Mouse (Mus musculus) gastrocnemius, adult 8-10 months (tissue): ENCODE data around the gene Cdk2ap2. TPM values are rescaled to one million over a fixed set of nuclear protein-coding genes. Genes with fewer than 3 reads are reported as not detected.
"Not testable (repeated sequence)": the region's sequence is repeated elsewhere in the genome, so short reads cannot be mapped to it uniquely, and the experiment has no call there.

Source experiments
- DNase-seq, 2 experiments: peaks; one replicate each; pipeline ENCODE4 v3.0.0; 2022; ENCODE audit warnings: low spot score in 2 of 2
- total RNA-seq, 4 experiments: library from RNA; stranded (reverse); gene quantifications; 2 replicates each; pipeline ENCODE4 v1.2.4; 2022

Cdk2ap2 gene
- 10 to 100 TPM; 14.0 to 20.3 (median 18.0) TPM for total RNA-seq

DNA sequence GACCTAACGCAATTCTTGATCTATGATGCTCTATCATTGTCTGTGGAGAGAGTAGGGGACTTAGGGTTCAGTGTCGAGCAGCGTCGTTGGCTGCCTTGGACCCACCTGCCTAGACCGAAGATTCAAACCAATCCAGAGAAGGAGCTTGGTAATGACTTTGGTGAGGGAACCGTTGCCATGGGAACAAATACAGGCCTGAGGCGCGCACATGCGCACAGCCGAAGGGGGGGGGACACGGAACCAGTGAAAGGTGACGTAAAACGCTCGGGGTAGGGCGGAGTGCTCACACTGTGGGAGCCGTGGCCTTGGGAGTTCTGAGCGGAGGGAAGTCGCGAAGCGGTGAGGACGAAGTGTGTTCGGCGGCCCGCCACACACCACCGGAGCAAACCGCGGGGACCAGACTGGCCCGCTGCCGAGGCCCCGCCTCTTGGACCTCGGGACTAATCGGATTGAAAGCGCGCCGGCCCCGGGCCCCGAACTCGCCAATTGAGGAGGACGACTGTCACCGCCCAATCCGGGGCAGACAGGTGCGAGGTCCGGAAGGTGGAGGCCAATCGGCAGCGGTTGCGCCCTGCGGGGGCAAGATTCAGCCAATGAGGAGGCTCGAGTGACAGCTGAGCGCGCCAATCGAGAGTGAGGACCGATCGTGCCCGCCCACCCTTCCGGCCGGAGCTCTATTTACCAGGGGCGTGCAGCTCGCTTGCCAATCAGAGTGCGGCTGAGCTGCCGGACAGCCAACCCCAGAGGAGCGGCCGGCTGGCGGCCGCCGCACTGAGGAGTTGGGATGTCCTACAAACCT, at the start of gene Cdk2ap2:
Cdk2ap2 (plus strand) TSS at position 541 of the 799 bp plus-strand sequence.
- peak; percentile 100 for DNase-seq

DNA sequence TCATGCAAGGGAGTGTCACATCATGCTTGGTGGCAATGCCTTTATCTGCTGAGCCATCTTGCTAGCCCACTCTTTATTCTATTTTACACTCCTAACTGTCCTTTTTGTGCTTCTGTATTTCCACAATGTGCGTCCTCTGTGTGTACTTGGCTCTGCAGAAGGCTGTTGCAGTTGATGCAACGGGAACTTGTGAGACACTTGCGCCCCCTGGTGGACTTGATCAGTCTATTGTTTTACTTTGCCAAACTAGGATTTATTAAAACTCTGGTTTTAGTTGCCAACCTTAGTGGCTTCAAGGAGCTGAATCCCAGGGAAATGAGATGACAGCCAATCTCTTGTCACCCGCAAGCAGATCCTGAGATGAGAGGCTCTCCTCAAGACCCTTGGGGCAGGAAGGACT, 49.1 kb upstream of the Cdk2ap2 start:
- peak; percentile 55 to 60 for DNase-seq

DNA sequence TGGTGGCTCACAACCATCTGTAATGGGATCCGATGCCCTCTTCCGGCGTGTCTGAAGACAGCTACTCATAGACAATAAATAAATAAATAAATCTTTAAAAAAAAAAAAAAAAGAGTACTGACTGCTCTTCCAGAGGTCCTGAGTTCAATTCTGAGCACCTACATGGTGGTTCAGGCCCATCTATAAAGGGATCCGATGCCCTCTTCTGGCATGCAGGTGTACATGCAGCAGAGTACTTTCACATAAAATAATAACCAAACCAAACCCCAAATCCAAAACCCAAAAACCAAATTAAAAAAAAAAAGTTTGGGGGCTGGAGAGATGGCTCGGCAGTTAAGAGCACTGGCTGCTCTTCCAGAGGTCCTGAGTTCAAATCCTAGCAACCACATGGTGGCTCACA, 47.9 kb upstream of the Cdk2ap2 start:
- not testable (repeated sequence) for DNase-seq

DNA sequence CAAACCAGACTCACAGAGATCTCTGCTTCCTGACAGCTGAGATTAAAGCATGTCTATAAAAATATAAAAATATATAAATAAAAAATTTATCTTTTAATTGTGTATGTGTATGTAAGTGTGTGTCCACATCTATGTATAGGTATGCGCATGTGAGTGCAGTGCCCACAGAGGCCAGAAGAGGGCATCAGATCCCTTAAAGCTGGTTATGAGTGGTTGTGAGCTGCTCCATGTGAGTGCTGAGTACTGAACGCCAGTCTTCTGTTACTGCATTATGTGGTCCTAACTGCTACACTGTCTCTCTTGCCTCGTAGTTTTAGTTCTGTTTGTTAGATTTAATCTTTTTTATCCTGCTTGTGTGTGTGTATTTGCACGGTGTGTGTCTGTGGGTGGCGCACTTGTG, 46.0 kb upstream of the Cdk2ap2 start:
- no peak for DNase-seq

DNA sequence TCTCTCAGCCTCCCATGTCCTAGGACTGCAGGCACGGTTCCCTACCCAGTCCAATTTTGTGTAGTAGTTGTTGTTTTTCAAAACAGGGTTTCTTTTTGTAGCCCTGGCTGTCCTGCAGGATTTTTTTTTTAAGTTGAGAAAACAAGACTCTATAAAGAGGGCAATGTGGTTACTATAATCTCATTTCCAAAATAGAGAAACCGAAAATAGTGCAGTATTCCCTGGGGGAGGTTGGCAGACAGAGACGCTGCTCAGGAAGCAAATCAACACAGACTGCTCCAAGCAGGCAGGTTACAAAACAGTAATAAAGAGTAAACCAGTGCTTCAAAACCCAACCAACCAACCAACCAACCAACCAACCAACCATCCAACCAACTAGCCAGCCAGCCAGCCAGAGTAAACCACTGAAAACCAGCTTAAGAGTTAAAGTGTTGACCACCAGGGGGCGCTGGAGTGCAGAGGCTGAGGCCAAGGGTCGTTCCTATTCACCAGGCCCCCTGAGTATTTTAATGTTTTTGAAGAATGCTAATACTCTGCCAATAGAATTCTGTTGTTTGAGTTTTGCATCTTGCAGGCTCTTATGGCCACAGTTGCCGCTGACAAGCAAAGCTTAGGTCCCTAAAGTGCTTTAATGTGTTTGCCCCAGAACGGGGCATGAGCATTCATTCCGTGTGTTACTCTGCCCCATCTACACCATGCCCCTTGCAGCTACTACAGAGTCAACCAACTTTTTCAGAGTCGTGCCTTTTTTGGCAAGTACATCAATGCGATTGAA, 45.1 kb upstream of the Cdk2ap2 start:
- peak; percentile 41 to 50 for DNase-seq

DNA sequence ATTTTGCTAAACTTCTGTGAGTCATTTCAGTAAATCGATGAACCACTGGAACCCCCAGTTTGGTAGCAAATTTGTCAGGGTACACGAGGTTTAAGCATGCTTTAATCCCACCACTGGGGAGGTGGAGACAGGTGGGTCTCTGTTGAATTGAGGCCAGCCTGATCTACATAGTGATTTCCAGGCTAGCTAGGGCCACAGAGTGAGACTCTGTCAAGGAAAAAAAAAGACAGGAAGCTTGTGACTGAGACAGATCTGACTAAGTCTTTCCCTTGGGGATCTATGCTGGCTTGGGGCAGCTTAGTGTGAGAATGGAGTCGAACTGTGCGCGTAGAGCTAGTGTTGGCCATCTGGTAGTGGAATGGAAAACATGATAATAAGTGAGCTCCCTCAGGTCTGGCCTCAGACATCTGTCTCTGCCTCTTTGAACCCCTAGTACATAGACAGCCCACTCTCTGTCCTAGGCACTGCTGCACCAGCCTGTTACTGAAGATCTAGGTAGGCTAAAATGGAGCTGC, 44.4 kb upstream of the Cdk2ap2 start:
- DNase-seq: no peak

DNA sequence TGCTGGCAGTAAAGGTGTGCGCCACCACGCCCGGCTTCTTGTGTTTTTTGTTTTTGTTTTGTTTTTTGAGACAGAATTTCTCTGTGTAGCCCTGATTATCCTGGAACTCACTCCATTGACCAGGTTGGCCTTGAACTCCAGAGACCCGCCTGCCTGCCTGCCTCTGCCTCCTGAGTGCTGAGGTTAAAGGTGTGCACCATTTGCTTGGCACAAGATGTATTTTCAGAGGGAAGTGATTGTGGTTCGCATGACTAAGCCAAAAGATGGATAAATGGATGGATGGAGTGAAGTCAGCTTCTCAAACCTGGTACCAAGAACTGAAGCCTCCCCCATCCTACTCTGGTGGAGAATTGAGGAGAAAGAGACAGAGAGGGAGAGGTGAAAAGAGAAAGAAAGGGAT, 42.4 kb upstream of the Cdk2ap2 start:
- no peak for DNase-seq

DNA sequence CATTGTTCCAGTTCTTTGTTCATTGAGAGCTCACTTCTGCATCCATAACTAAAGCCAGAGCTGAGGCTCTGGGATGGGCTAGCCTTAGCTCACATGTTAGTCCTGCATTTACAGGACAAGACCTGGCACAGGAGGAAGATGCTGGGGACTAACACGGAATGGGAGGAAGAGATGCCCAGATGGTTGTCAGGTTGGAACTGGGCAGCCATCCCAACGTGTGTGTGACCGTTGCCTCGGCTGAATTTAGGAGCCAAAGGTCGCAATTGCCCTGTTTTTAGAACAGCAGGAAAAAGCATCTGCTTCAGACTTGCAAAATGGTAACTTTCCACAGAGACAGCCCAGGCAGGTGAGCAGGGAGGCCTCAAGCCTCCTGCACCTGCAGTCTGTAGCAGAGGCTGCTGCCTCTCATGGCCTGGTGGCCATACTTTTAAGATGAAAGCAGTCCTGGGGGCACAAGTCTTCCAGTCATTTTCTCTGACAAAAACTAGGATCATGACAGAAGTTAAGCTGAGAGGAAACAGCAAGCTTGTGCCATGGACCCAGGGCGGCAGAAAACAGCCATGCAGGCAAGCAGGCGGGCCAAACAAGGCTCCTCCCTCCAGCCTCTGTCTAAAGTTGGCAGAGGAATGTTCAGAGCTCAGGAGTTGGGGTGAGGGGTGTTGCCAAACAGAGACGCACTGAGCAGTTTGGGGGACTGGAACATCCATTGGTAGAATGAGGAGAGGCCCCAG, 41.6 kb upstream of the Cdk2ap2 start:
- DNase-seq: no peak

DNA sequence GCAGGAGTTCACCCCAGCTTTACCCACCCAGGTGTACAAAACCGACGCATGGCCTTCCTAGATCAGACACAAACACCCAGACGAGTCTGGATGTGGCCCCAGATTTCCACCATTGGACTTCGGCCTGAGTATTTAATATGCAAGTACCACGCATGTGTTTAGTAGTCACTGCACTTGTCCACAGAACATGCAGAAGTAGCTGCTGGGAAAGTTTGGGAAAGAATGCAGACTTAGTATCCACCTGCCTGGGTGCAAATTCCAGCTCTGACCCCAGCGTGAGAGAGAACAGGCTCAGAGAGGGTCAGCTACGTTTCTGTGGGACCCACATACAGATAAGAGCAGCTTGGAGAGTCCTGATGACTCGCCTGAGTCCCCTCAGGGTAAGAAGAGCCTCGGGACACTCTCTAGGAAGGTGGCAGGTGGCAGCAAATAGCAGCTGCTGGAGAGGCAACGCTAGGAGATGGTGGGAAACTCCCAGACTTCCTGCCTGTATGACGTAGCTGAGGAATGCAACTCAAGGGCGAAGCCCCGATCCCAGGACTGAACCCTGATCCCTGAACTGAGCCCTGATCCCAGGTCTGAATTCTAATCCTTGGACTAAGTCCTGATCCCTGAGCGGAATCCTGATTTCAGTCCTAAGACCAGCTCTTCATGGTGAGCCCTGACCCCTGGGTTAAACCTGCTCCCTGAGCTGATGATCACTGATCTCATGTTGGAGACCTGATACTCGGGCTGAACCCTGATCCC, 40.9 kb upstream of the Cdk2ap2 start:
- no peak for DNase-seq

DNA sequence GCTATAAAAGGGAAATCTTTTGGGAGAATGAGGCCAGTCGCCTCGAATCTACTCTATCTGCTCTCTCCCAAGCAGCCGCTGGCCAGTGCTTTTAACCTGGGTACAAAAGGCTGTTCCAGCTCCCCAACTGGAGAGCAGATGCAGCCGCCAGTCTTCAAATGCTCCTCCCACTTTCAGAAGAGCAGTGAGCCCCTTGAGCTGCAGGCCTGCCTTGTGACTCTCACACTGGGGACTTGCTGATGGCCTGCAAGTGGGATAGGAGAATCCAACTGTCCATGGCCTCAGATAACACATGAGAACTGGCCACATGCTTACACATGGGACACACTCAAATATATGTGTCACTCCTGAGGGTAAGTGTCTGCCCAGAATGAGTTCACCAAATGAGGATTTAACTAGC, 40.3 kb upstream of the Cdk2ap2 start:
- DNase-seq: no peak

DNA sequence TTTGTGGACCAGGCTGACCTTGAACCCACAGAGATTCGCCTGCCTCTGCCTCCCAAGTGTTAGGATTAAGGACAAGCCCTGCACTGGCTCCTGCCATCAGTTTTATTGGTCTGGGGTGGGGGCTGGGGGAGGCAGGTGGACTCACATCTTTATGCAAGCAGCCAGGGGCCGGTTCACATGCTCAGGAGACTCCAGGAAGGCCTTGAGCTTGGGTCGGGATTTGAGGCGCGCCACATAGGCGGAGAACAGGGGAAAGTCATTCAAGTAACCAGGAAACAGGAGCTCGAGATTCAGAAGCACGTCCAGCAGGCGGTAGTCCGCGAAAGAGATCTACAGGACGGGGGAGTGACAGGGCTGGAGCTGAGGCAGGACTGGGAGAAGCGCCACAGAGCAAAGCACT, 39.6 kb upstream of the Cdk2ap2 start:
- no peak for DNase-seq

DNA sequence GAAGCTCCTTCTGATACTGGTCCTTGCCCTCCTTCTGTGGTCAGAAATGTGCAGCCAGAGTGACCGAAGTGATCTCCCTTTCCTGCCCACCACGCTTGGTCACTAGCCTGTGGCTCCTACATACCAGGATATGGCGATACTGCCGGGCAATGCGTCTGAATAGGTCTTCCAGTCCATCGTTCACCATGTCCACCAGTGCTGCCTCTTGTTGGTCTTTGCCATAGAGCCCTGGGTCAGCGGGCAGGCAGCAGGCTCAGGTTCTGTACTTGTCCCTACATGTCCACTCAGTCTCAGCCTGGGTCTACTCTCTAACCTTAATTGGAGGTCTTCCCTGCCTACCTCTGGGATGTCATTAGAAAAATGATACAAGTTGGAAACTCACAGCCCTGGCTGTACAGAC, 39.0 kb upstream of the Cdk2ap2 start:
- no peak for DNase-seq

DNA sequence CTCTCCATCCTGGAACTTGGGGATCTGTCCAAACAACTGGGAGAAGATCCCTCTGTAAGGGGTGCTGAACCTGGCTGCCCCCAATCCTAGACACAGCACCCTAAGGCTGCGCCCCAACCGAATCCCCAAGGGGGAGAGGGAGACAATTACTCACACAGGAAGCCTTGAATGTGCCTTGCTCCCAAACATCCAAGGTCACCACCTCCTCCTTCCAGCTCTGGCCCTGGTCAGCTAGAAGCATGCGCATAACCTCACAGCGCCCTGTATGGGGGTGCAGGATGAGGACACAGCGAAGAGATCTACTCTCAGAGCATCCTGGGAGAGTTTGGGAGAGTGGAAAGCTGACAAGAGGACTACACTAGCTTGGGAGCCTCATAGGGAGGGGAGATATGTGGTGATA, 38.4 kb upstream of the Cdk2ap2 start:
- no peak for DNase-seq

DNA sequence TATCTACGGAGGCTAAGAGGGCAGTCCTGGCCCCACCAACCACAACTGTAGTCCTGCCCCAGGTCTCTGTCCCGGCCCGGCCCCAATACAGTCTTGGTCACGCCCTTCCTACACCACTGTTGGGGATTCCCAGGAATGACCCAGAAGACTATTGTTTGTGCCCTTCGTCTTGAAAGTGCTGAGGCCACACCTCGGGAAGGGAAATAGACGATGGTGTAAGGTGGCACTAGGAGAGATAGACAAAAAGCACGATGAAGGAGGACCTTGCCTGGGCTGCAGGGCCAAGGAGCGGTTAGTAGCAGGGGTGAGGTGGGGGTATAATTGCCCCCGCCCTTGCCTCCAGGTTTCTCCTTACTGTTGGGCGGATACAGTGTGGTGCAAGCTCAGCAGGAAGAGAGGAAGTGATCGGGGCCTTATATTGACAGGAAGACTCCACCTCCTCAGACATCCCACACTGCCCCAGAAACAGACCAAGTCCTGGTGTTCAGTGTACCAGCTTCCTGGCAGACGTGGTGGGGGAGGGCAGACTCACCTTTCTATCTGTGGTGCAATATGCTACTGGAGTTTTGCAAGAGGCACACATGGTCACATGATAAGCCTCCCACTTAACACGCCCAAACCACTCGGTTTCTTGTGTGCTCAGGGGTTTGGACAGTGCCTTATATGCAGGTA, 37.8 kb upstream of the Cdk2ap2 start, which contains the start of gene Gstp3:
Gstp3 (minus strand) TSS at position 501 of the 672 bp plus-strand sequence.
- DNase-seq: no peak

DNA sequence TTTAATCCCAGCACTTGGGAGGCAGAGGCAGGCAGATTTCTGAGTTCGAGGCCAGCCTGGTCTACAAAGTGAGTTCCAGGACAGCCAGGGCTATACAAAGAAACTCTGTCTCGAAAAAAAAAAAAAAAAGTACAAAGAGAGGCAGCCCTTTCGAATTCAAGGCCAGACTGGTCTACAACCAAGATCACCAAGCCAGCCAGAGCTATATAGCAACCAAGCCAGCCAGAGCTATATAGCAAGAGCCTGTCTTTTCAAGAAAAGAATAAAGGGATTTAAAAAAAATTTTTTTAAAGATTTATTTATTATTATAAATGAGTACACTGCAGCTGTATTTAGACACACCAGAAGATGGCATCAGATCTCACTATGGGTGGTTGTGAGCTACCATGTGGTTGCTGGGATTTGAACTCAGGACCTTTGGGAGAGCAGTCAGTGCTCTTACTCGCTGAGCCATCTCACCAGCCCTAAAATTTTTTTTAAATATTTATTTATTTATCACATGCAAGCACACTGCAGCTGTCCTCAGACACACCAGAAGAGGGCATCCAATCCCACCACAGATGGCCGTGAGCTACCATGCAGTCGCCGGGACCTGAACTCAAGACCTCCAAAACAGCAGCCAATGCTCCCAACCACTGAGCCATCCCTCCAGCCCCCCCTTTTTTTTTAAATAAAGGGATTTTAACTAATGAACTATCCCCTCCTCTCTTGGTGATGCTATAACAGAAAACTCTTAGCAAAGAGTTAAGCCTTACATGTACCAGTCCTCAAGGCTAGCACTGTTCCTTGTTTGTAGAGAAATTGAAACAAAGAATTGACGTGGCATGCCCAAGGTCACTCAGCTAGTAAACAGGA, 36.7 kb upstream of the Cdk2ap2 start:
- not testable (repeated sequence) for DNase-seq

DNA sequence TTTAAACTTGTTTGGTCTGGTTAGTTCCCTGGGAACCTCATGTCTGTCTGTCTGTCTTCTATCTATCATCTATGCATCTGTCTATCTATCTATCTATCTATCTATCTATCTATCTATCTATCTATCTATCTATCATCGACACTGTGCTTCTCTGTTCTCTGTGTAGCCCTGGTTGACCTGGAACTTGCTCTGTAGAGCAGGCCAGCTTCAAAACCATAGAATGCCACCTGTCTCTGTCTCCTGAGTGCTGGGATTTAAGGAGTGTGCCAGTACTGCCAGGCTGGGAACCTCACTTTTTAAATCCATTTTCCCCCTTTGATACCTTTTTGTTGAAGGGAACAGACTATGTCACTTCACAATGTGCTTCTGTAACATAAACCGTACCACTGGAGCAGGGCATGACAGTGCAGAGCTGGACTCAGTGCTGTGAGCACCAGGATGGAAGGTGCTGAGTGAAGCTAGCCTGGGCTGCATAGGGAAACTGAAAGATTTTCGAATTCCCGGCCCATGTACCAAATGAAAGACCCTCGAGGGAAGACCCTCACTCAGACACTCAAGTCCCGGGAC, 36.0 kb upstream of the Cdk2ap2 start:
- DNase-seq: no peak

DNA sequence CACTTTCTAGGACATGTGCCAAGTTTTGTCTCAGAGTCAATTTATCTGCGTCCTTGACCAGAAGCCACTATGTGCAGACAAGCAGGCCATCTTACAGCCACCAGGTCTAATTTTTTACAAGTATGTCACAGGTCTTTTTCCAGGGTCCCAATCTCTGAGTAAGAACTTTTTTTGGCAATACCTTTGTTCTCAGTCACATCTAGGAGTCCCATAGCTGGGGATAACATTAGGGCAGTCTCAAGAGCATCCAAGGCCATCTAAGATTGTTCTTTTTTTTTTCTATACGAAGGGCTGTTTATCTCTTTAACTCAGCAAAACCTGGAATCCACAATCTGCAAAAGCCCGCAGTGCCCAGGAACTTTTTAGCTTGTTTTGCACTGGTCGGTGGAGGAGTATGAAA, 33.6 kb upstream of the Cdk2ap2 start:
- not testable (repeated sequence) for DNase-seq

DNA sequence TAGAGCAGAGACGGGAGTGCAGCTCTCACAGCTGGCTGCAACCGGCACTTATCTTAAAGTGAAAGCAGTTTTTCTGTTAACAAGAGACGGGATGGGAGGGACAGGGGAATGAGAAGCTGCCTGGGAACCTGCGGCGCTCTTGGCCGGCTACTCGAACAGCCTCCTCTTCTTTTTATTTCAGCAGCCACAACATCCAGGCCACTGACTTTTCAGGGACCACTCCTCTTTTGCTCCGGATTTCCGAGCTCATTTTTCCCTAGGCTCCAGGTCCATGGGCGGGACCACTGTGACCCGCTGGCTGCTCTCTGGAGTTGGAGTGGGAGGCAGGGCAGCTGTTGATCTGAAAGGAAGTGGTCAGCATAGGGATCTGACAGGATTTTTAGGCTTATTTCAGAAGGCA, 32.5 kb upstream of the Cdk2ap2 start:
- DNase-seq: not testable (repeated sequence)

DNA sequence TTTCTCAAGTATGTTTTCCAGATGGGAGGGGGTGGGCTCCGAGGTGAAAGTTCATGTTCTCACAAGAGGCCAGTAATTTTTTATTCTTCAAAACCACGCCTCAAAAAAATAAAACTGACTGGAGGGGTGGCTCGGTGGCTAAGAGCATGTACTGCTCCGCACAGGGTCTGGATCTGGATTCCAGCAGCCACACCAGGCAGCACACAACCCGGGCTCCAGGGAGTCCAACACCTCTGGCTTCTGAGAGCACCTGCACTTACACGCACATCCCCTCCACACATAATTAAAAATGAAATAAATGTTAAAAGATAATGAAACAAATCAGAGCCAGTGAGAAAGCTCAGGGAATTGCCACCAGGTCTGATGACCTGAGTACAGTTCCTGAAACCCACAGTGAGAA, 30.7 kb upstream of the Cdk2ap2 start:
- no peak for DNase-seq
